Mouse (Mus musculus): ENCODE measurements at regions not wholly inside any gene's neighbourhood (a gene's known extent, or its start where the extent isn't known, plus 50 kb on each side); places are given as distances from the start of the nearest gene placed in this dataset.

DNA sequence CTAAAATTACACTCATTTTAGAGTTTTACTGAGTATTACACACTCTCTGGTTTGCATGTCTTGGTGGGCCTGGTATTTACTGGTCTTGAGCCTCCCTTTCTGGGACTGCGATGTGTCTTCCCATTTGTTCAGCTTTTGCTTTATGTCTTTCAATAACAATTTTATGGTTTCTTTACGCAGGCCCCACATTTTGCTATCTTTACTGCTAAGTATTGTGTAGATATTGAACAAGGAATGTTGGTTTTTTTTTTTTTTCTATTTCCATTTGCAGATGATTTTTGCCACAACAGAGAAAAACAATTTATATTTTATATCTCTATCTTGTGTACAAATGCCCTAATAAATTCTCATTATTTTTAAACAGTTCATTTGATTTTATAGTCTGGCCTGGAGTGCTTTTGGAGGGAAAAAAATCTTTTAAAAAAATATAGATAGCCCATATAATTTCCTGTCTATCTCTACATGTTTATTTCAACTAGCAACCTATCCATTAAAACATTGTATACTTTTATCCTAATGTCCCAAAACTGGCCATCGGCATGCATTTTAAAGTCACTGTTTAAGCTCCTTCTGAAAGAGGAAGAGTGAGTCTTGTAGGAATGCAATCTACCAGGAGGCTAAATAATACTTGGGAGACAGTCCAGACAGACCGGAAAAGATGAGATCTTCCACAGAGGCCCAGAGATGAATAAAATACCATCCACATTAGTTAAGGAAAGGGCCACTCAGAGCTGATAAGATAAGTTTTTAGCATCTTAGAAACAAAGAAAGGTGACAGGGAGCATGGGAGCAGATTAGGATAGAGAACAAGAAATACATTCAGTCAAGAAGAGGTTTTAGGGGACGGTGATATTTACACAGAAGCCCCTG is 149.1 kb downstream of the Rchy1 start:
- no peaks in the 10 kb centered on the region for H3K27me3 ChIP-seq (ENCODE audit: insufficient read depth, low read length)
- H3K4me3 ChIP-seq (ENCODE audit: low read depth, low read length), result no peak overlapping the region
- no peak overlapping the region for H3K4me2 ChIP-seq (ENCODE audit: low read depth, low read length)
- H3K36me3 ChIP-seq (replicated peaks; ENCODE audit: insufficient read depth, low read length), result no peaks in the 10 kb centered on the region
- H3K27ac ChIP-seq (ENCODE audit: low read depth), result no peak overlapping the region
- H3K9me3 ChIP-seq (ENCODE audit: low read length), result no peaks in the 10 kb centered on the region
- no peaks in the 10 kb centered on the region for H3K4me1 ChIP-seq (ENCODE audit: insufficient read depth)
- H3K9ac ChIP-seq (replicated peaks), result no peak overlapping the region
- WGBS (ENCODE audit: insufficient replicate concordance), result 53% methylated on average over 5 of the region's 5 CpGs
- DNase-seq (no peak), ATAC-seq (no peak)
- TF ChIP-seq CTCF (IDR thresholded peaks at IDR 0.05; ENCODE audit: low read depth), result no peak
- TF ChIP-seq EP300 (IDR thresholded peaks at IDR 0.05; ENCODE audit: low read depth), result no peak

DNA sequence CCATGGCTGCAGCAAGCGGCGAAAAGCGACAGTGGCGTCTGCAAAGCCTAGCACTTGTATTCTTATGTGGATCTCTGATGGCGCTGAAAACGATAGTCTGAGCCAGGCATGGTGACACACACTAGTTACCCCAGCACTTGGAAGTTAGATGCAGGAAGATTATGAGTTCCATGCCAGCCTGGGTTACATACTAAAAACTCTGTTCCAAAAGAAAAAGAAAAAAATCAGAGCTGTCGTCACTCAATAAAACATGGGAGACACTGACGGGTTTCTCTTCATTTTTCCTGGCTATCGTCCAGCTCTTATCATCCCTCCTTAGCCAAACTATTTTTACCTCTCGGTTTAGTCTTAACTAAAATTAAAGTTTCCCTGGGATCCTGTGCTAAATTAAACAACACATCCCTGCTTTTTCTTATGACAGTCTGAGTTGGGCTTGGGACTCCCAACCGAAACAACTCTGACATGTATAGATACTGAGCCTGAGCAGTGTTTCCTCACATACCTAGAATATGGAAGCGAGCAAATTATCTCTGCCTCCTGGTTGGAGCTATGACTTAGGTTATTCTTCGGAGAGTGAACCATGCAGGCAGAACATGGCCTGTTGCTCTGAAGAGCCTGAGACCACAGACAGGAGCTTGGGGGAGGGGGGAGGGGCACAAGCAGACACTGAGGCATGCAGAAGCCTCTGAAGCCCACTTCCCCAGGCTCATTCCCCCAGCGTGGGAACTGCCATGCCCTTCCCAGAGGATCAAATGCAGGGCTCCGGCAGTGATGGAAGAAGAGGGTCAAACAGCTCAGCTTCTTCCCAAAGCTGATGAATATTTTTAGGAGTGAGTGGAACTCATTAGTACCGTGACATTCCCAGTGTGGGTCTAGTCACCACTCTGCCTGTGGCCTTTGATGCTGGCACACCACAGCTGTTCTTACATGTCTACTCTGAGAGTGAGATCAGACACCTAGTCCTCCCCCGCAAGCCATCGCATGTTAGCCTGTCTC is 155.5 kb downstream of the Rchy1 start:
- ATAC-seq (no peak), DNase-seq (no peak)
- no peak overlapping the region for H3K4me2 ChIP-seq (ENCODE audit: low read depth, low read length)
- H3K4me1 ChIP-seq (ENCODE audit: insufficient read depth), result no peaks in the 10 kb centered on the region
- WGBS (ENCODE audit: insufficient replicate concordance), result 72% methylated on average over 18 of the region's 18 CpGs
- no peaks in the 10 kb centered on the region for H3K9me3 ChIP-seq (ENCODE audit: low read length)
- no peak overlapping the region for H3K27ac ChIP-seq (ENCODE audit: low read depth)
- no peak overlapping the region for H3K4me3 ChIP-seq (ENCODE audit: low read depth, low read length)
- no peaks in the 10 kb centered on the region for H3K36me3 ChIP-seq (replicated peaks; ENCODE audit: insufficient read depth, low read length)
- no peak overlapping the region for H3K9ac ChIP-seq (replicated peaks)
- H3K27me3 ChIP-seq (ENCODE audit: insufficient read depth, low read length), result no peaks in the 10 kb centered on the region
- TF ChIP-seq EP300 (IDR thresholded peaks at IDR 0.05; ENCODE audit: low read depth), result no peak
- no peak for TF ChIP-seq CTCF (IDR thresholded peaks at IDR 0.05; ENCODE audit: low read depth)

DNA sequence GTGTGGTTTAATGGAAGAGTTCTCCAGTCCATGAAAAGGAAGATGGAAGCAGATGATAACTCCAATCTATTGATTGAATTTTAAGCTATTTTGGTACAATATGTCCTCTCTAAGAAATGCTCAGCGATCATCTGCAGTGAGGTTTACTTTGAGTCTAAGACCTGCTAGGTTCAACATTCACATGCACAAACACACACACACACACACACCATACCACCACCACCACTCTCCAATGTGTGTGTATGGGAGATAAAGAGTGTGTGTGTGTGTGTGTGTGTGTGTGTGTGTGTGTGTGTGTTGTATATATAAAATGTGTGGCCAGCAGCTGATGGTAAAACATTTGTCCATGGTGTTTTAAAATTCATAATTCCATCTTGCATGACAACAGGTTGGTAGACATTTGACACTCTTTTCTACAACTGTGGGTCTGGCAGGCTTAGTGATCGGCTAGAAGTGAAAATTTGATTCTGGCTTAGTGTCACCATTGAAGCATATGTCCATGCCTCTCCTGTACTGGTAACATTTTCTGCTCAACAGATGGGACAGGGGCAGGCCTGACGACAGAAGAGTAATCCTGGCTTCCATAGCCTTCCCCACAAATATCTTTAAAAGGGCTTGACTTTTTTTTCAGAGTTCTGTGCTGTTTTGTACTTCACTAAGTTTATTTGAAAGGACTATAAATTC is 161.4 kb downstream of the Rchy1 start:
- 73% methylated on average over 3 of the region's 3 CpGs for WGBS (ENCODE audit: insufficient replicate concordance)
- Histone ChIP-seq H3K4me1 (ENCODE audit: insufficient read depth) (no peaks in the 10 kb centered on the region), H3K27me3 (ENCODE audit: insufficient read depth, low read length) (no peaks in the 10 kb centered on the region), H3K4me3 (ENCODE audit: low read depth, low read length) (no peak overlapping the region), H3K27ac (ENCODE audit: low read depth) (no peak overlapping the region), H3K4me2 (ENCODE audit: low read depth, low read length) (no peak overlapping the region), H3K36me3 (replicated peaks; ENCODE audit: insufficient read depth, low read length) (no peaks in the 10 kb centered on the region), H3K9ac (replicated peaks) (no peak overlapping the region), H3K9me3 (ENCODE audit: low read length) (no peaks in the 10 kb centered on the region)
- DNase-seq, result no peak
- ATAC-seq, result no peak
- no peak for TF ChIP-seq CTCF (IDR thresholded peaks at IDR 0.05; ENCODE audit: low read depth)
- no peak for TF ChIP-seq EP300 (IDR thresholded peaks at IDR 0.05; ENCODE audit: low read depth)

DNA sequence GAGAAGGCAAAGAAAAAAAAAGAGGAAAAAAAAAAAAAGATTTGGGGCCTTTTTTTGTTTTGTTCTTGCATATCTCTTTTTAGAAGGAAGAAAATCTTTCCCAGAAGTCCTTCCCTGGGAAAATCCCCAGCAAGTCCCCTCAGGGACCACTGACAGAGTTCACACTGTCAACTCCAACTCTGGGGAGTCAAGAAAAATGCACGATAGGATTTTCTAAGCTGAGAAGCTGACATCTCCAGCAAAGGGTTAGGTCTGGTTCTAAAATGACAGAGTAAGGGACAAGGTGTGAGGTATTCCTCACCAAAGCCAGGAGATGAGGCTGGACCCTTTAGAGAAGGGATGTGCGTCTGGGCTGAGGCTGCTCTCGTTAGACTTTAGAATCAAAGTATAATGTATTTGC is 165.5 kb downstream of the Rchy1 start:
- Histone ChIP-seq H3K9me3 (ENCODE audit: low read length) (no peaks in the 10 kb centered on the region), H3K4me2 (ENCODE audit: low read depth, low read length) (no peak overlapping the region), H3K4me3 (ENCODE audit: low read depth, low read length) (no peak overlapping the region), H3K27ac (ENCODE audit: low read depth) (no peak overlapping the region), H3K4me1 (ENCODE audit: insufficient read depth) (no peaks in the 10 kb centered on the region), H3K9ac (replicated peaks) (no peak overlapping the region), H3K27me3 (ENCODE audit: insufficient read depth, low read length) (no peaks in the 10 kb centered on the region), H3K36me3 (replicated peaks; ENCODE audit: insufficient read depth, low read length) (no peaks in the 10 kb centered on the region)
- DNase-seq (no peak), ATAC-seq (no peak)
- TF ChIP-seq CTCF (IDR thresholded peaks at IDR 0.05; ENCODE audit: low read depth) (no peak), EP300 (IDR thresholded peaks at IDR 0.05; ENCODE audit: low read depth) (no peak)
- WGBS (ENCODE audit: insufficient replicate concordance), result 87% methylated on average over 3 of the region's 3 CpGs

DNA sequence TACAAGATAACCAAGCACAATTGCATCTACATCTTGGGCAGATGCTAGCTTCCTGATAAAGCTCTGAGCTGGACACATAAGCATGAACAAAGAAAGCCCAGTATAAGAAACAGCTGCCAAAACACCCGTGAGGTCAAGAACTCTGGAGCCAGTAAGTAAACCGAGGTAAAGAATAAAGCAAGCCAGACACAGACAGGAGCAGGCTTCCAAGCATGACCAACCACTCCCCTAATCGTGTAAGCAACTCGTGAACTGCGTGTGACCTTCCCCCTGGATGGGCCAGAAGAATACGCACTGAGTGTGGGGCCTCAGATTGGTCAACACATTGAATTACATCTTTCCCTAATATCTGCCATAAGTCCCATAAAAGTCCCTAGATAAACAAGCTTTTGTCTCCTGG is 170.1 kb downstream of the Rchy1 start:
- 74% methylated on average over 6 of the region's 6 CpGs for WGBS (ENCODE audit: insufficient replicate concordance)
- DNase-seq (no peak), ATAC-seq (no peak)

More for the DNA sequence above, 170.1 kb downstream of the Rchy1 start:
- TF ChIP-seq EP300 (IDR thresholded peaks at IDR 0.05; ENCODE audit: low read depth) (no peak), CTCF (IDR thresholded peaks at IDR 0.05; ENCODE audit: low read depth) (no peak)
- Histone ChIP-seq H3K4me1 (ENCODE audit: insufficient read depth) (no peaks in the 10 kb centered on the region), H3K9ac (replicated peaks) (no peak overlapping the region), H3K9me3 (ENCODE audit: low read length) (no peaks in the 10 kb centered on the region), H3K4me2 (ENCODE audit: low read depth, low read length) (no peak overlapping the region), H3K4me3 (ENCODE audit: low read depth, low read length) (no peak overlapping the region), H3K27me3 (ENCODE audit: insufficient read depth, low read length) (no peaks in the 10 kb centered on the region), H3K36me3 (replicated peaks; ENCODE audit: insufficient read depth, low read length) (no peaks in the 10 kb centered on the region), H3K27ac (ENCODE audit: low read depth) (no peak overlapping the region)
